Mouse (Mus musculus): ENCODE measurements around the gene Ints3. TPM values are rescaled to one million over a fixed set of nuclear protein-coding genes. Genes with fewer than 3 reads are reported as not detected.

Gene Ints3
- polyA plus RNA-seq, 1 experiment, result 28.7 TPM

DNA sequence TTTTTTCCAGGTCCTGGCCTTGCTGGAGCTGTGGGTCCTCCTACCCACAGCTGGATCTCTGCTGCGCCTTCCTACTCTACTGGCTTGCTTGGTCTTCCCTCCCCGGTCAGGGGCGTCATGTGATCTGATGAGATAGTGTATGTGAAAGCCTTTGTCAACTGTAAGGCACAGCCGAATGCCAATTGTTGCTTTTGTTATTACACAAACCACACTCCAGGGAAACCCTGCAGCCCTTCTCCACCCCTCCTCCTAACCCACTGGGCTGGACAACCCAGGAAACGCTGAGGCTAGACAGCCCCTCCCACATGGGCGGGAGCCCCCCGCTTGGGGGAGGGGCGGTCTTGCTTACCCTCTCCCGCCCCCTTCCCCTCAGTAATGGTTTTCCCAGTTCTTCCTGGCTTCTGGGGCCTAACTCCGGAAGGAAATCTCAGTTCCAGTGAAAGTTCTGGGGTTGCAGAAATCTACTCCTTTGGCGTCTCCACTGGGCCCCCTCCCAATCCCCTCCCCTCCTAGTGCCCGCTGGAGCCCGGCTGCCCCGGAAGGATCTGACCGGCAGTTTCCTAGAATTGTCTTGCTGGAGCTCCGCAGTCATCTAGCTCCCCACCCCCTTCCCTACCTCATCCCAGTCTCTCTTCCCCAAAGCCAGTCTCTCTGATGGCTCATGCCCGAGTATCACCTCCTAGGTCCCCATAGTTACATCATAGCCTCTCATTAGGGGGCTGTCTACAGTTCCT lies 13.1 kb upstream of the Ints3 start:
- no peak for DNase-seq (ENCODE audit: low read depth, low spot score)
- 15% methylated on average over 17 of the region's 17 CpGs for WGBS

DNA sequence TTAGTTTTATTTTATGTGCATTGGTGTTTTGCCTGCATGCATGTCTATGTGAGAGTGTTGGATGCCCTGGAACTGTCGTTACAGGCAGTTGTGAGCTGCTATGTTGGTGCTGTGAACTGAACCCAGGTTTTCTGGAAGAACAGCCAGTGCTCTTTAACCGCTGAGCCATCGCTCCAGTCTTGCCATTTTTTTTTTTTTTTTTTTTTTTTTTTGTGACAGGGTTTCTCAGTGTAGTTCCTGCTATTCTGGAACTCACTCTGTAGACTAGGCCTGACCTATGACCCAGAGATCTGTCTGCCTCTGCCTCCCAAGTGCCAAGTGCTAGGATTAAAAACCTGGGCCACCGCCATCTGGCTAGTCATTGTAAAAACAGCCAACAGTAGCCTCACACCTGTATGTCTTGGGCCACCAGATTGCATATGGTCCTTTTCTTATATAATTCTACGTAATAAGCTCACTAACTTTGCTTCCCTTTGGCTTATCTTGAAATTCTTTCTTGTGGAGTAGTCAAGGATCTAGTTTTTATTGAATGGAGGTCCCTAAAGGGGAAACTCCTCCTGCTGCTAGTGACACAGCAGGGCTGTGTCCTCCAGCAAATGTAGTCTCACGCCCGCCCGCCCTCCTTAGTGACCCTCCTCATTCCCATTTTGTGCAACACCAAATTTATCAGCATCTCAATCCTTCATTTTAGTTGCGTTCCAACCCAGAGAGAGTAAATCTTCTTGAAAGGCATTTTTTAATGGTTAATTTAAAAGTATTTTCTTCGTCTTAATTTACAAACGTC lies 12.2 kb upstream of the Ints3 start:
- DNase-seq (ENCODE audit: low read depth, low spot score), result no peak
- WGBS, result 80% methylated on average over 11 of the region's 11 CpGs

DNA sequence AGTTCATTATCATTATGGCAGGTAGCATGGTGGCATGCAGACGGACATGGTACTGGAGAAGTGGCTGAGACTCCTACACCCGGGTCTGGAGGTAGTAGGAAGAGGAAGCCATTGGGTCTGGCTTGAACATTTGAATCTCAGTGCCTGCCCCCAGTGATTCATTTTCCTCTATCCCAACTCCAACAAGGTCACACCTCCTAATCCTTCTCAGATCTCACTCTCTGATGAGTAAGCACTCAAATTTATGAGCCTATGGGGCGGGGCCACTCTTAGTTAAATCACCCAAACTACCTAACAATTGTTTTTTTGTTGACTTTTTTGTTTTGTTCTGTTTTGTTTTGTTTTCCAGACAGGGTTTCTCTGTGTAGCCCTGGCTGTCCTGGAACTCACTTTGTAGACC lies 10.6 kb upstream of the Ints3 start:
- 88% methylated on average over 3 of the region's 3 CpGs for WGBS

DNA sequence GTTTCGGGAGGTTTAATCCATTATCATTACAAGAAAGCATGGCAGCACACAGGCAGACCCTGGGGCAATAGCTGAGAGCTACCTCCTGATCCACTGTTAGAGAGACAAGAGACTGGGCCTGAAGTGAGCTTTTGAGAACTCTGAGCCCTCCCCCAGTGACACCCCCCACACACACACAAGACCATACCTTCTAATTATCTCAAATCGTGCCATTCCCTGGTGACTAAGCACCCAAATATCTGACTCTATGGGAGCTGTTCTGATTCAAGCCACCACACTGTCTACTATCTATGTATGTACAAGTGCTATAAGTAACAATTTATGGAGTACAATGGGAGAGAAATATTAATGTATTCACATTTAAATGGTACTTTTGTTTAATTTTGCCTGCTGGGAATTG lies 7.3 kb upstream of the Ints3 start:
- 72% methylated on average over 2 of the region's 2 CpGs for WGBS
- DNase-seq (ENCODE audit: low read depth, low spot score), result no peak

More for the DNA sequence above, 10.6 kb upstream of the Ints3 start:
- DNase-seq (ENCODE audit: low read depth, low spot score), result no peak

DNA sequence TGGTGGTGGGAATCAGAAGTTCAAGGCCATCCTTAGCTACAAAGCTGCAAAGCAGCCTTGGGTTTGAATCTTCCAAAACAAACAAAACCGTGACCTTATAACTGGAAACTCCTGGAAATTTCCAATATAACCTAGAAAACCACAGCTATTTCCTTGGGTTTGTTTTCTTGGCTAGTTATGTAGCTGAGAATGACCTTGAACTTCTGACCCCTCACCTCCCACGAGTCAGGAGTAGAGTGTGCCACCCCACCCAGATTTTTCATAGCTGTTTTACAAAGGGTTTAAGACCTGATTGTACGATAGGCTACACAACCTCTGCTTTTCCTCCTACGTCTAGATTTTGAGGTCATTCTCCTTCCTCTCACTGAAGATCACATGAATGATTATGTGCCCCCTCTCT lies 3.7 kb upstream of the Ints3 start:
- WGBS, result 39% methylated on average over 4 of the region's 4 CpGs
- no peak for DNase-seq (ENCODE audit: low read depth, low spot score)

DNA sequence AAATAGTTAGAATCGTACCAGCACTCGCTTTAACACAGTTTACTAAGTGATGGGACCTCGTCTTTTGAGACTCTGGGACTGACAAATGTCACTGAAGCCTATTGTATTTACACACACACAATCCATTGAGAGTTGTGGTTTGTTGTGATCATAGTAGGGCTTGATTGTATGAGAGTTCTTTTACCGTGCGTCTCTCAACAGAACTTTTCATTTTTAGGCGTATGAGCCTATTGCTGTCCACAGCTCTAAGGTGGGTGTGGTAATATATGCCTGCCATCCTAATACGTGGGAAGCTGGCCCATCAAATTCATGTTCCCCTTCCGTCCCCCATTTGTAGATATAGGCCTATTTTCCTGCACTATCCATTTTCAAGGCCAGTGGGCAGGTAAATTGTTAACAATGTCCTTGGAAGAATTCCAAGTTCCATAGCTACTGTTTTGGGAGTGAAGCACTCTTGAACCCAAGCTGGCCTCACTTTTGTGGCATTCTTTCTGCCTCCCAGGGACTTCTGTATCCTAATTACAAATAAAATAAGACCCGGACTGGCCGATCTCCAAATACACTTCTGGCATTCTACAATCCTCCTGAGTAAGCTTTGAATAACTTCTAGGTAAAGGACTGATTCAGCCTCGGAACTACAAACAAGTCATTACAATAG lies 780 bp upstream of the Ints3 start:
- WGBS, result 24% methylated on average over 11 of the region's 11 CpGs
- no peak for DNase-seq (ENCODE audit: low read depth, low spot score)

DNA sequence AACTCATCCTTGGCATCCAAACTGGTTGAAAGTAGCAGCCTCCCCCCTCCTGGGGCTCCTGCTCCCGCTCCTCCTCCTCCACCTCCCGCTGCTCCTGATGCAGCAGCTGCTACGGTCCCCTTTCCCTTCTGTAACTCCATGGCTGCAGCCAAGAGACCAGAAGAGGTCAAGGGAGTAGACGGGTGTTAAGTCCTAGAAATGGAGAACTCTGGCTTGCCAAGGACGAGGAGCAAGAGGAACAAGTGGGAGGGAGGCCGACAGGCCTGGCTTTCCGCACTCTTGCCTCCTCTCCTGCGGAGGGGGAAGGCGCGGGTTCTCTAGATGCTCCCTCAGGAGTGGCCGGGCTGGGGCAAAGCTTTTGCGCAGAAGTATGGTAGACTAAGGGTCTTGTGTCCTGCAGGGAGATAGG lies 607 bp downstream of the Ints3 start:
- whole genome bisulfite sequencing, result 0% methylated on average over 12 of the region's 12 CpGs

DNA sequence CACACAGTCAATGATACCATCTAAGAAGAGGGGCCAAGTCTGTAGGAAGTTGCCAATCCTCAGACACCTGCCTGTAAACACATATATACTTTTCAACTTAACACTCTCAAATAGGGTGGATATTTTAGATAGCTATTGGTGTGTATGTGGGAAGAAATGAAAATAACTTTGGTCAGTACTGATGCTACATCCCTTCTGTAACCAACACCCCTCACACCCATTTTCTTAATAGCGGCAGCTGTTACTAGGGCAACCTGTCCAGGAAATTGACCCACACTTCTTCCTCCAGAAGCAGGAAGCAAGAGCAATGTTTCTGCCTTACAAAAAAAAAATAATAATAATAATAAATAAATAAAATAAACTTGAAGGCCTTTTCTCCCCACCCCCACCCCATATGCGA lies 1.1 kb downstream of the Ints3 start:
- DNase-seq (ENCODE audit: low read depth, low spot score), result no peak
- WGBS, result 10% methylated on average over 2 of the region's 2 CpGs

More for the DNA sequence above, 607 bp downstream of the Ints3 start:
- no peak for DNase-seq (ENCODE audit: low read depth, low spot score)

DNA sequence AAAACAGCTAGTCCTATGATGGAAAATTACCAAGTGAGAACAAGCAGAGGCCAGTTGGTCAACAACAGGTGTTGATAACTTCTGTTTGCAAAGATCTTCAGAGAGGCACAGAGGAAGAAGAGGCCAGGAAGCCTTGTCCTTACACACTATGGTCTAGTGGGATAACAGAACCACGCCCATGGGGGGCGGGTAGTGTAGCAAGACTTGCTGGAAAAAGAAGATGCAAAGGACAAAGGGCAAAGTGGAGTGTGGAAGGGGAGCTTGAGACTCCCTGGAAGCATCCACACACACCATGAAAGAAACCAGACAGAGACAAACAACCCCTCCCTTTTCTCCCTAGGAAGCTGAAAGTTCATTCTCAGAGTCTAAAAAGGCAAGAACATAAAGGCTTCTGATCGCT lies 3.8 kb downstream of the Ints3 start:
- 59% methylated on average over 3 of the region's 3 CpGs for WGBS
- DNase-seq (ENCODE audit: low read depth, low spot score), result no peak

DNA sequence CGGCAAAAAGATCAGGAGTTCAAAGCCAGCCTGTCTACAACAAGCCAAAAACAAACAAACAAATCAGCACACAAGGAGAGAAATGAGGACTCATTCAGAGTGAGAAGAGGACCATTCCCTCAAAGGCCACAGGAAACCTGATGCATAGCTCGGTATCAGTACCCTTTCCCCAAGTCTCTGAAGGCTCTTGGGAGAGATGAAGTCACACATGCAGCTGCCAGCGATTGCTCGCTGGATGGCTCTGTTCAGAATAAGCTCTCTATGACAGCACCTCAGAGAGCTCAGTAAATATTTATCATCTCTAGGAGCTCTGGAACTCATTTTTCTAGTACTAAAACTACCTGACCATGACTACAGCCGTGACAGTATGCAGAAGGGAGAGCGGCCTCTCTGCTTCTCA lies 5.2 kb downstream of the Ints3 start:
- 73% methylated on average over 6 of the region's 6 CpGs for WGBS
- no peak for DNase-seq (ENCODE audit: low read depth, low spot score)

DNA sequence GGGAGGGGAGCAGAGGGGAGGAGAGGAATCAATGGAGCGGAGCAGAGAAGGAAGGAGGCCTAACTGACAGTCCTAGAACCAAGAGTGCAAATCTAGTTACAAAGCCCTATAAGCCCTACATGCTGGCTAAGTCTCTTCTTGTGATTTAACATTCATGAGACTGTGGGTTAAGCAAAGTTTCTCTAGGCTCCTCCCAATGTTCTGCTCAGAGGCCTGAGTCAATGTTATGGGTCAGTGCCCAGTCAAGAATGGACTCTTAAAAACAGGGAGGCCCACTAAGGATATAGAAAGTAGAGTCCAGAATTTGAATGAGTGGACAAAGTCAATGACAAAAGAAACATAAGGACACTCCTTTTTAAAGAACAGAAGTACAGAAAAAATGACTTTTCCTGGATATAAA lies 5.8 kb downstream of the Ints3 start:
- no peak for DNase-seq (ENCODE audit: low read depth, low spot score)

DNA sequence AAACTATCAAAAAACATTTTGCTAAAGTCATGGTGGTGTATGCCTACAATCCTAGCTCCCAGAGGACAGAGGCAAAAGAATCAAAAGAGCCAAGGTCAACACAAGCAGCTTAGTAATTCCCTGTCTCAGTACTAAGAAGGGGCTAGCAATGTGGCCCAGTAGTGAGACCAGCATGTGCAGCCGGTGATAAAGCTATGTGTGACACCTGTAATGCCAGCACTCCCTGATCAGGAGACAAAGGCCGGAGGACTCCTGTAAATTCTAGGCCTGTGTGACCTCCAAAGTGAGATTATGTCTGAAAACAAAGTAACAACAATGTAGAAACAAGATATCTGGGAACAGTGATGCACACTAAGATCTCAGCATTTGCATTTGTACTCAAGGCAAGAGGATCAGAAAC lies 7.9 kb downstream of the Ints3 start:
- 84% methylated on average over 2 of the region's 2 CpGs for WGBS

More for the DNA sequence above, 5.8 kb downstream of the Ints3 start:
- 57% methylated on average over 1 of the region's 1 CpGs for WGBS

DNA sequence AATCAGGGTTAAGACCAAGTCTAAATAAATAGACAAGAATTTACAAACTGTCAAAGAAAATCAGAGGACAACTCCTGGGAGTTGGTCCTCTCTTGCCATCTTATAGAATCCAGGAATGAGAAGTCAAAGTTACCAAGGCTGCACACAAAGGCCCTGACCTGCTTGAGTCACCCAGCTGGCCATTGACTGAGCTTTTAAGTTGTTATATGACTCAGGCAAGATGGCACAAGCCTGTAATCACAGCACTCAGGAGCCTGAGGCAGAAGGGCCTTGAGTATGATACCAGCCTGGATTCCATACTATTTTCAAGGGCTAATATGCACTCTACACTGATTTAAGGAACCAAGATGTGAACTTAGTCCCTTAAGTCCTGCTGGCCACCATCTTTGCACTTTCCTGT lies 9.9 kb downstream of the Ints3 start:
- no peak for DNase-seq (ENCODE audit: low read depth, low spot score)

More for the DNA sequence above, 7.9 kb downstream of the Ints3 start:
- DNase-seq (ENCODE audit: low read depth, low spot score), result no peak

DNA sequence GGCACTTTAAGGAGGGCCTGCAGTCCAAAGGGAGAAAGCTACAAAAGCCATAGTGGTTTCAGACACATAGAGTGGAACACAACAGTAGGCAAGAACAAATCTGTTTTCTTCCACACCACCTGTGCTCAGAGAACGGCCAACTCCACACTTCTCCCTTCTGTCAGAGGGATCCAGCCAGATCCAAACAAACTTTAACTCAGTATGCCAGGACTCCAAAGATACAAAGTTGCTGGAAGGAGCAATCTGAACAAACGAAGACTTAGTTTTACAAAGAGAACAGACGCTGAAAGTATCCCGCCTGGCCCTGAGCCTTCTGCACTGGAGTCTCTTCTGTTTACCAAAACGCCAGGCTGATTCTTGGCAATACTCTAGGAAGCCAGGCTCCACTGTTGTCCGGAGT lies 12.7 kb downstream of the Ints3 start:
- DNase-seq (ENCODE audit: low read depth, low spot score), result no peak
- WGBS, result 75% methylated on average over 6 of the region's 6 CpGs

DNA sequence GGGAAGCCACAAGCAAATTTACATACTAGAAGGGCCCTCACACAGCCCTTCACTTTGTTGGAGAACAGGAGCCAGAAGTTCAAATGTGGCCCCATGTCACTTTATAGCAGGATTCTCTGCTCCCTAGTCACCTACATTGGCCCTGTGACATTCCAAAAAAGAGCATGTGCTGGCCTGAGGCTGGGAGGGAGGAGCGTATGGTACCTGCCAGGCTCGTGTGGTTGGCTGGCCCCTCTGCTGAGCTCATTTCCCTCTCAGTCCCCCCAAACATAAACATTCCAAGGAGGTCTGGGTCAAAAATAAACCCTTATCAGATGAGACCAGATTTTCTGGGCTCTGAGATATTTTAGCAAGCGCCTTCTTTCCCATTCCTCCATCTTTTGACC lies 20.4 kb downstream of the Ints3 start:
- 82% methylated on average over 3 of the region's 3 CpGs for WGBS
- no peak for DNase-seq (ENCODE audit: low read depth, low spot score)

DNA sequence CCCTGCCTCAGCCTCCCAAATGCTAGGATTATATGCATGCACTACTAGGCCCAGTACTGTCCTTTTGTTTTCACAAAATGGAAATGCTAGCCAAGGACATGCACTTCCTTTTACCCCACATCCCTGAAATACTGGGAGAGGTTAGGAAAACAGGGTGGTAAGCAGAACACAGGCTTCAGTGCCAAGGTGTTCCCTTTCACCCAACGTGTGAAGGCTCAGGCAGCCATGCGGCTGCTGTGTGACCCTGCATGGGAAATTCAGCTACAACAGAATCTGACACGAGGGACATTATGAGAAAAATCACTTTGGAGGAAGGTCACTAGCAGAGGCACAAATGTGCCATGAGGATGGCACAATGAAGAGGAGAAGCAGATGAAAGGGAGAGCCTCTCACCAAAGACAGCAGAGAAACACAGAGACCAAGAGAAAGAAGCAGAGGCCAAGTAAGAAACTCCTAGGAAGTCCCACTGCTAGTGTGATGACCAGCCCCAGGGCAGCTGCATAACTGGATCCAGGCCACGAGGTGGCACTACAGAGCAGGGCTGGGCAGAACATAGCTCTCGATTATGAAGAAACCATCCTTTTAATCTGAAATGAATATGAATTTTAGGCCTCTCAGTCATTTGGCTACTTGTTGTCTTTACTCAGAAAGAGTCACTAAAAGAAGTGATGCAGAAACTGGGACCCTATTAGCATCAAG lies 21.0 kb downstream of the Ints3 start:
- 50% methylated on average over 5 of the region's 5 CpGs for WGBS
- no peak for DNase-seq (ENCODE audit: low read depth, low spot score)

DNA sequence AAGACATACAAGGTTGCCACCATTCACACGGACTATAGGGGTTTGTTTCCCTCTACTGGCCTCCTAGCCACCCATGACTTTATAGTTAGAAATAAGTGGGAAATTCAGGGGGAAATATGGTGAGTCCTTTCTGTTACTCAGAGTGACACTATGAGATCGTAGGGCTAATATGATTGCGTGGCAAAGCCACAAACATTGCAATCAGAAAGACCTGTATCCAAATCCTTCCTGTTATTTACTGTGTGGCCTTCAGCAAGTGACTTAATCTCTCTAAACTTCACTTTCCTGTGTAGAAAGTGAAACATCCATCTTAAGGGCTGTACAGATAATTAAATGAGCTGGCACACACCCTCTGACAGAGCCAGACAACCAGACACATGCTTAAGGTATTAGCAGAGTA lies 24.7 kb downstream of the Ints3 start:
- no peak for DNase-seq (ENCODE audit: low read depth, low spot score)
- 92% methylated on average over 3 of the region's 3 CpGs for WGBS

DNA sequence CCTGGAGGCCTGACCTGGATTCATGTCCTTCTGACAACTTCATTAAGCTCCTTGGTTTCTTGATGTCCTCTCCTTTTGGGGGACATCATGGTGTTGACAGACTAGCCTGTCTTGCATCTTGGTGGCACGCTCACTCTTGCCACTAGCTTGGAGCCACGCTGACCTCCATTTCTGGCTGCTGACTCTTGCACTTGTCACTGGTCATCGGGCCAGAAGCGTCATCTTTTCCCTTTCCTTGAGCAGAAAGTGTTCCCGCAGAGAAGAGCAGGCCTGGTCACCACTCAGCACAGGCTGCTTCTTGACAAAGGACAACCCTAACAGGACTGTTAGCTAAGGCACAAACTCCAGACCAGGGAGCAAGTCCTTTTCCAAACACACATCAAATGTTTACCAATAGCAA lies 27.0 kb downstream of the Ints3 start:
- no peak for DNase-seq (ENCODE audit: low read depth, low spot score)
- WGBS, result 94% methylated on average over 5 of the region's 5 CpGs

DNA sequence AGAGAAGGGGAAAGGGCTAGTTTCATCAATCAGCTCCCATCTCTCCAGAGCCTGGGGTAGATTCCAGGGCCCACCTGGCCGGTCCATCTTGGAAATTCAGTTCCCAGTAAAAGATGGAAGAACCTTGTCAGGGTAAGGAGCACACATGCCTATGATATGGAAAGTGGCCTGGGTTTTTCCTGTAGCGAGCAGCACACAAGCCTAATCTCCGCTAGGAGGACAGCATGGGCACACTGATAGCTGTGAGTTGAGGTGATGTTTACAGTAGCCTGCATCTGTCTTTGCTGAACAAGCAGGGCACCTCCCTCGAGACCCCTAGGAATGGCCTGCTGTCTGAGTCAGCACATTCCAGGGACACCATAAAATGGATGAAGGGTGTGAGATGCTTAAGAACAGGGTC lies 28.8 kb downstream of the Ints3 start:
- DNase-seq (ENCODE audit: low read depth, low spot score), result no peak
- 82% methylated on average over 4 of the region's 4 CpGs for WGBS

DNA sequence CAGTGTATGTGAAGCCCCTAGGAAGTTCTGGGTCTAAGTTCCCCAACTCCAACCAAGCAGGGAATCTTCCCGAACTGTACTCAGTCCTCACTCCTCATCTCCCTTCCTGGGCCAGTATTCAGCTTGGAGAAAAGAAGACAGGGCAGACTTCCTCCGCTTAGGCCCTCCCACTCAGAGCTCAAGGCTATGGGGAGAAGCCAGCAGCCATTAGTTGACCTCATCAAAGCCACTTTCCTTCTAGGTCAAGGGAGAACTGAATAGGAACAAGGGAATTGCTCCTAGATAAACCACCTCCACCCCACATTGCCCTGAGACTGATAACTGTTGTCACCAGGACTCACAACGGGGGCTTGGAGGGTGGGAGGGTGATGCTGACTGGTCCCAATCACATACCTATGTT lies 29.3 kb downstream of the Ints3 start:
- no peak for DNase-seq (ENCODE audit: low read depth, low spot score)
- 84% methylated on average over 3 of the region's 3 CpGs for whole genome bisulfite sequencing

Data from large intestine, adult 2 months (tissue).